Mouse (Mus musculus) midbrain, postnatal 0 days (tissue): ENCODE measurements at regions not wholly inside any gene's neighbourhood (a gene's known extent, or its start where the extent isn't known, plus 50 kb on each side); places are given as distances from the start of the nearest gene placed in this dataset.

Source experiments
- ATAC-seq: fragments of 200-750 bp; cut with Nextera tagmentation; 2 replicates; pipeline ENCODE4 v1.8.0; 2017; ENCODE audit warnings: moderate number of reproducible peaks, mild to moderate bottlenecking, moderate TSS enrichment, moderate library complexity; ENCODE audit not compliant: low FRiP score
- DNase-seq: peaks from one replicate; pipeline ENCODE4 v3.0.0-alpha.2; 2015; ENCODE audit warnings: low spot score
- H3K27ac ChIP-seq: fragments of 300-500 bp; sonication (generic); 2 replicates; pipeline ENCODE4 v1.5.1; 2014; ENCODE audit warnings: low read depth, mild to moderate bottlenecking, low read length, mixed read lengths
- H3K27me3 ChIP-seq: fragments of 300-500 bp; sonication (generic); 2 replicates; pipeline ENCODE4 v1.6.1; 2014; ENCODE audit warnings: low read length, control low read depth, mixed read lengths; ENCODE audit not compliant: insufficient read depth
- H3K36me3 ChIP-seq: fragments of 300-500 bp; sonication (generic); 2 replicates; pipeline ENCODE4 v1.6.1; 2014; ENCODE audit warnings: low read length, control low read depth, mixed read lengths; ENCODE audit not compliant: insufficient read depth
- H3K4me1 ChIP-seq: fragments of 300-500 bp; sonication (generic); 2 replicates; pipeline ENCODE4 v1.6.1; 2014; ENCODE audit warnings: mild to moderate bottlenecking, control low read depth, antibody characterized with exemption, low read length, mixed read lengths; ENCODE audit not compliant: insufficient read depth
- H3K4me2 ChIP-seq: fragments of 300-500 bp; sonication (generic); 2 replicates; pipeline ENCODE4 v1.6.1; 2014; ENCODE audit warnings: low read depth, mild to moderate bottlenecking, low read length, mixed read lengths; ENCODE audit not compliant: poor library complexity, severe bottlenecking
- H3K4me3 ChIP-seq: fragments of 300-500 bp; sonication (generic); 2 replicates; pipeline ENCODE4 v1.5.1; 2014; ENCODE audit warnings: low read depth, mild to moderate bottlenecking, low read length, moderate library complexity
- H3K9ac ChIP-seq: fragments of 300-500 bp; sonication (generic); replicated peaks from 2 replicates; pipeline ENCODE4 v1.6.1; 2014; ENCODE audit warnings: mild to moderate bottlenecking, low read length, moderate library complexity, mixed read lengths; ENCODE audit not compliant: poor library complexity, severe bottlenecking
- H3K9me3 ChIP-seq: fragments of 300-500 bp; sonication (generic); 2 replicates; pipeline ENCODE4 v1.6.1; 2016; ENCODE audit warnings: low read length, control low read depth
- CTCF ChIP-seq: IDR thresholded peaks from 2 replicates; pipeline ENCODE4 v1.5.1; 2016; ENCODE audit warnings: antibody characterized with exemption, mild to moderate bottlenecking
- WGBS: fragments of 180-500 bp; shearing (Covaris S2); extraction: QIAGEN DNeasy Blood & Tissue Kit; methylation state at CpG from one replicate; pipeline ENCODE4 v1.1.7; 2014; 5-methylcytosine and 5-hydroxymethylcytosine counted together

DNA sequence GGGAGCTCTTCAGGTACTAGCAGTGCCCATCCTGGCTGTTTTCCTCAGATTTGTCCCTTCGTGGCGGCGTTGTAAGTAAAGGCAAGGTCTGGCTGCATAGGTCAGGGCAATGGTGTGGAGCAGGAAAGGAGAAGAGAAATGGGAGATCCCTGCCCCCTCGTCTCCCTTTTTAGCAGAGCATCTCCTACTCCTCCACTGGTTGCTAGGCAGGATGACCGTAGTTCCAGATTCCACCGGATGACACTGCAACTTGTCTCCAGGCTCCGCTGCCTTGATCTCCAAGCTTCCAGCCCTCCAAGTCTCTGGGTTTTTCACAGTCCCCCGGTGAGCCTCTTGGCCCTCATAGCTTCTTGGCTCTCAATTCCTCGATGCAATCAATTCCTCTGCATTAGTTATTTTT is 53.1 kb upstream of the Foxo1 start:
- H3K36me3 ChIP-seq: no peaks in the 10 kb centered on the region
- H3K4me3 ChIP-seq: no peak overlapping the region

More for the DNA sequence above, 53.1 kb upstream of the Foxo1 start:
- Histone ChIP-seq H3K27ac (no peak overlapping the region), H3K4me1 (no peaks in the 10 kb centered on the region), H3K9me3 (no peaks in the 10 kb centered on the region), H3K4me2 (no peak overlapping the region), H3K9ac (no peak overlapping the region), H3K27me3 (no peaks in the 10 kb centered on the region)
- no peak for ATAC-seq
- TF ChIP-seq CTCF: no peak
- WGBS: 95% methylated on average over 9 of the region's 9 CpGs
- DNase-seq: no peak
